Mouse (Mus musculus) liver, adult 2 months (tissue): ENCODE data around the gene Dda1.

Experiments used
- CTCF ChIP-seq: fragments of 200-500 bp; IDR thresholded peaks from 2 replicates; pipeline ENCODE4 v1.5.1; 2011; ENCODE audit warnings: low read depth, low read length, control low read depth
- POLR2A ChIP-seq: fragments of 200-500 bp; IDR thresholded peaks from 2 replicates; pipeline ENCODE4 v1.6.1; 2011; ENCODE audit warnings: low read length, control low read depth; ENCODE audit not compliant: insufficient read depth; ENCODE audit errors: extremely low read depth

DNA sequence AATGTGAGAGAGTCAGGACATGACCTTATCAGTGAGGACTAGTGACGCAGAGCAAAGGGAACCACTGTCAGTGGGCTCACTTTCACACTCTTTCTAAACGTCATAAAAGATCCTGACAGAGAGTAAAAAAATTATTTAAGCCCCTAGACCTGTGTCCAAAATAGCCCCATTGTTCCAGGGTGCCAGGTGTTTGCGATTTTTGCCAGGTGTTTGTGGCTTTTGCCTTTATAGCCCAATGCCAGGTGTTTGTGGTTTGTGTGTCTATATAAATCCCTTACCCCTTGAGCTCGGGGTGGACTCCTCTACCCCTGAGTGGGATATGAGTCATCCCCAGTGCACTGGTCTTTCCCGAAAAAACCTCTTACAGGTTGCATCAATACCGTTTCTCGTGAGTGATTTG lies 23.9 kb upstream of the Dda1 start:
- TF ChIP-seq POLR2A (no peak), CTCF (no peak)
